Mouse (Mus musculus) liver, embryonic 14.5 days (tissue): Measurements from ENCODE around the gene Oard1. TPM values are rescaled to one million over a fixed set of nuclear protein-coding genes. Genes with fewer than 3 reads are reported as not detected.

ENCODE experiments used
- ATAC-seq: fragments of 200-750 bp; cut with Nextera tagmentation; 2 replicates; pipeline ENCODE4 v1.8.0; 2017; ENCODE audit warnings: moderate number of reproducible peaks, mild to moderate bottlenecking, moderate library complexity; ENCODE audit not compliant: insufficient read depth
- DNase-seq, 3 experiments: peaks; one replicate each; pipeline ENCODE4 v3.0.0-alpha.2; 2012 to 2013; ENCODE audit warnings: low read depth in 3 of 3, low spot score in 3 of 3
- H3K27ac ChIP-seq: fragments of 300-500 bp; sonication (generic); 2 replicates; pipeline ENCODE4 v1.5.1; 2014; ENCODE audit warnings: moderate library complexity, mild to moderate bottlenecking, control low read depth, inconsistent platforms
- H3K27me3 ChIP-seq: fragments of 300-500 bp; sonication (generic); 2 replicates; pipeline ENCODE4 v1.6.1; 2014; ENCODE audit warnings: mild to moderate bottlenecking, low read length, moderate library complexity; ENCODE audit not compliant: control insufficient read depth, insufficient read depth
- H3K36me3 ChIP-seq: fragments of 300-500 bp; sonication (generic); replicated peaks from 2 replicates; pipeline ENCODE4 v1.6.1; 2014; ENCODE audit warnings: low read depth; ENCODE audit not compliant: control insufficient read depth, insufficient read depth
- H3K4me1 ChIP-seq, 2 experiments: fragments of 200-500 bp in 1 of 2; fragments of 300-500 bp in 1 of 2; sonication (generic) in 1 of 2; replicated peaks; 2 replicates each; pipeline ENCODE4 v1.6.1; 2012 to 2014; ENCODE audit warnings: antibody characterized with exemption in 1 of 2, inconsistent platforms in 1 of 2, low read length in 1 of 2; ENCODE audit not compliant: control insufficient read depth in 2 of 2, insufficient read depth in 2 of 2
- H3K4me2 ChIP-seq: fragments of 300-500 bp; sonication (generic); 2 replicates; pipeline ENCODE4 v1.6.1; 2014; ENCODE audit warnings: low read depth, mild to moderate bottlenecking, control low read depth, moderate library complexity
- H3K4me3 ChIP-seq, 2 experiments: fragments of 200-500 bp in 1 of 2; fragments of 300-500 bp in 1 of 2; sonication (generic) in 1 of 2; 2 replicates each; pipeline ENCODE4 v1.5.1; 2012 to 2014; ENCODE audit warnings: low read depth in 2 of 2, low read length in 2 of 2, mild to moderate bottlenecking in 2 of 2, control low read depth in 1 of 2, inconsistent platforms in 1 of 2, moderate library complexity in 1 of 2; ENCODE audit not compliant: insufficient read depth in 1 of 2
- H3K9ac ChIP-seq: fragments of 300-500 bp; sonication (generic); replicated peaks from 2 replicates; pipeline ENCODE4 v1.6.1; 2014; ENCODE audit warnings: mild to moderate bottlenecking, control low read depth, moderate library complexity
- H3K9me3 ChIP-seq: fragments of 300-500 bp; sonication (generic); 2 replicates; pipeline ENCODE4 v1.6.1; 2016; ENCODE audit warnings: low read length, mixed read lengths; ENCODE audit not compliant: control insufficient read depth
- CTCF ChIP-seq: IDR thresholded peaks from 2 replicates; pipeline ENCODE4 v1.5.1; 2016; ENCODE audit warnings: antibody characterized with exemption, low read depth, control low read depth
- EP300 ChIP-seq: IDR thresholded peaks from 2 replicates; pipeline ENCODE4 v1.6.1; 2016; ENCODE audit warnings: antibody characterized with exemption, low read depth
- WGBS: fragments of 180-500 bp; shearing (Covaris S2); extraction: QIAGEN DNeasy Blood & Tissue Kit; methylation state at CpG from one replicate; pipeline ENCODE4 v1.1.7; 2014; ENCODE audit not compliant: insufficient replicate concordance; 5-methylcytosine and 5-hydroxymethylcytosine counted together
- polyA plus RNA-seq, 2 experiments: library from polyadenylated mRNA; depleted of rRNA in 1 of 2; stranded (reverse) in 1 of 2; unstranded in 1 of 2; fragments of >200 nt; fragmentation: Nextera tagmentation in 1 of 2; extraction: Ambion mirVana in 1 of 2; gene quantifications; 2 replicates each; pipeline versions ENCODE4 v1.2.1 to v1.2.3; 2012 to 2014

Gene Oard1
- polyA plus RNA-seq, 2 experiments: 28.2 to 51.1 TPM

GRCm38 (mm10) chr17:48416011-48416410, 6.2 kb downstream of the Oard1 start:
- no peak for DNase-seq
- WGBS: 84% methylated on average over 7 of the region's 7 CpGs
- Histone ChIP-seq H3K9me3 (no peaks in the 10 kb centered on the region), H3K4me3 (no peak overlapping the region), H3K27ac (no peak overlapping the region), H3K9ac (no peak overlapping the region), H3K4me1 (peaks cover 20 to 37% of the 10 kb centered on the region in 2 experiments), H3K4me2 (no peak overlapping the region), H3K36me3 (peaks cover 47% of the 10 kb centered on the region), H3K27me3 (no peaks in the 10 kb centered on the region)
- no peak for ATAC-seq
- TF ChIP-seq CTCF (no peak), EP300 (no peak)

- H3K9me3 ChIP-seq: no peaks in the 10 kb centered on the region
These were observed 6.8 kb downstream of the Oard1 start for GRCm38 (mm10) chr17:48416425-48417195.

GRCm38 (mm10) chr17:48417521-48417920, 7.7 kb downstream of the Oard1 start:
- H3K27ac ChIP-seq: peak overlapping the region; percentile 3; the same call in 1 of the 2 replicates
- peaks cover 38% of the 10 kb centered on the region for H3K36me3 ChIP-seq
- DNase-seq: no peak
- no peak overlapping the region for H3K4me3 ChIP-seq
- WGBS: 39% methylated on average over 6 of the region's 6 CpGs
- H3K4me1 ChIP-seq: peaks cover 12 to 26% of the 10 kb centered on the region in 2 experiments
- H3K9me3 ChIP-seq: no peaks in the 10 kb centered on the region
- H3K4me2 ChIP-seq: peak overlapping the region; percentile 59
- peak; percentile 47; the same call in 1 of the 2 replicates for ATAC-seq
- H3K27me3 ChIP-seq: no peaks in the 10 kb centered on the region
- TF ChIP-seq CTCF (no peak), EP300 (no peak)
- peak overlapping the region; percentile 47 for H3K9ac ChIP-seq

More at GRCm38 (mm10) chr17:48416425-48417195, 6.8 kb downstream of the Oard1 start:
- H3K4me3 ChIP-seq: no peak overlapping the region
- peaks cover 15 to 31% of the 10 kb centered on the region in 2 experiments for H3K4me1 ChIP-seq
- H3K27ac ChIP-seq: no peak overlapping the region
- WGBS: 79% methylated on average over 14 of the region's 14 CpGs
- peaks cover 47% of the 10 kb centered on the region for H3K36me3 ChIP-seq
- H3K4me2 ChIP-seq: no peak overlapping the region
- H3K9ac ChIP-seq: no peak overlapping the region
- H3K27me3 ChIP-seq: no peaks in the 10 kb centered on the region
- TF ChIP-seq EP300 (no peak), CTCF (peak; percentile 70)
- no peak for DNase-seq
- peak; percentile 35; the same call in 1 of the 2 replicates for ATAC-seq

GRCm38 (mm10) chr17:48418174-48418573, 8.4 kb downstream of the Oard1 start:
- H3K9ac ChIP-seq: peak overlapping the region; percentile 47
- peak overlapping the region; percentile 59 for H3K4me2 ChIP-seq
- H3K27me3 ChIP-seq: no peaks in the 10 kb centered on the region
- peak overlapping the region; percentile 35 for H3K27ac ChIP-seq
- TF ChIP-seq EP300 (no peak), CTCF (no peak)
- H3K36me3 ChIP-seq: peaks cover 34% of the 10 kb centered on the region
- peak overlapping the region; percentile 11 to 26; a peak in 3 of 4 replicates for H3K4me3 ChIP-seq
- ATAC-seq: peak; percentile 38; the same call in 1 of the 2 replicates
- H3K9me3 ChIP-seq: no peaks in the 10 kb centered on the region
- 11% methylated on average over 7 of the region's 7 CpGs for WGBS
- DNase-seq: no peak
- H3K4me1 ChIP-seq: peaks cover 12 to 26% of the 10 kb centered on the region in 2 experiments

- Histone ChIP-seq H3K4me3 (no peak overlapping the region), H3K4me2 (peak overlapping the region; percentile 59), H3K4me1 (peaks cover 12 to 26% of the 10 kb centered on the region in 2 experiments), H3K27ac (no peak overlapping the region), H3K27me3 (no peaks in the 10 kb centered on the region), H3K9me3 (no peaks in the 10 kb centered on the region), H3K36me3 (peaks cover 34% of the 10 kb centered on the region), H3K9ac (peak overlapping the region; percentile 47)
- no peak for TF ChIP-seq CTCF
- TF ChIP-seq EP300: no peak
- WGBS: 45% methylated on average over 1 of the region's 1 CpGs
- DNase-seq: no peak
- no peak for ATAC-seq
These were observed 9.0 kb downstream of the Oard1 start for GRCm38 (mm10) chr17:48418781-48419180.
